In genomic region chr19:53904833-53905480, GRCm38 (mm10) we compare ENCODE assay signal across 8 mouse cellular contexts. TPM values are rescaled to one million over a fixed set of nuclear protein-coding genes. Genes with fewer than 3 reads are reported as not detected.
DNase-seq lines count a peak whose midpoint lies in the region; ATAC-seq and TF ChIP-seq lines count a peak whose summit lies in the region.

No protein-coding gene starts in this region.

- no peak overlapping the region for H3K27ac ChIP-seq in liver, adult 2 months (replicated peaks; ENCODE audit: insufficient read depth, low read depth, low read length)
- no peak overlapping the region for H3K27ac ChIP-seq in forebrain, embryonic 10.5 days
- no peak overlapping the region for H3K27ac ChIP-seq in limb, embryonic 12.5 days
- no peak overlapping the region for H3K27ac ChIP-seq in neural tube, embryonic 13.5 days (replicated peaks)

- H3K9ac ChIP-seq in liver, adult 2 months (ENCODE audit: low read depth, low read length), result 0 out of 2 replicates have a peak overlapping the region, but pooled peaks have one; percentile 52
- no peak overlapping the region for H3K9ac ChIP-seq in limb, embryonic 12.5 days (replicated peaks)
- peak overlapping the region; percentile 96 for H3K9ac ChIP-seq in neural tube, embryonic 13.5 days

- peaks cover 17% of the 10 kb centered on the region for H3K4me1 ChIP-seq in liver, adult 2 months (ENCODE audit: control insufficient read depth, insufficient read depth, low read length)
- peaks cover 30% of the 10 kb centered on the region for H3K4me1 ChIP-seq in forebrain, embryonic 10.5 days
- peaks cover 33% of the 10 kb centered on the region for H3K4me1 ChIP-seq in limb, embryonic 12.5 days (replicated peaks)
- H3K4me1 ChIP-seq in neural tube, embryonic 13.5 days (replicated peaks), result peaks cover 32% of the 10 kb centered on the region

- no peak for TF ChIP-seq CTCF in liver, adult 2 months (IDR thresholded peaks at IDR 0.05; ENCODE audit: low read depth, low read length)

- peaks cover 22% of the 10 kb centered on the region for H3K79me2 ChIP-seq in liver, adult 2 months (ENCODE audit: control insufficient read depth, insufficient read depth, low read length)

- 0 out of 2 replicates have a peak overlapping the region, but pooled peaks have one; percentile 22 for H3K4me3 ChIP-seq in liver, adult 2 months (ENCODE audit: insufficient read depth, low read depth, low read length)
- peak overlapping the region; percentile 95 for H3K4me3 ChIP-seq in forebrain, embryonic 10.5 days
- H3K4me3 ChIP-seq in limb, embryonic 12.5 days (replicated peaks), result peak overlapping the region; percentile 98
- peak overlapping the region; percentile 98 for H3K4me3 ChIP-seq in neural tube, embryonic 13.5 days

- no peak for ATAC-seq in limb, embryonic 12.5 days (ENCODE audit: insufficient number of reproducible peaks, insufficient read depth, low FRiP score, low TSS enrichment, low read depth)
- ATAC-seq in neural tube, embryonic 13.5 days (ENCODE audit: low read depth), result no peak

- no peaks in the 10 kb centered on the region for H3K9me3 ChIP-seq in forebrain, embryonic 10.5 days
- no peaks in the 10 kb centered on the region for H3K9me3 ChIP-seq in limb, embryonic 12.5 days
- no peaks in the 10 kb centered on the region for H3K9me3 ChIP-seq in neural tube, embryonic 13.5 days

- H3K4me2 ChIP-seq in limb, embryonic 12.5 days, result peak overlapping the region; percentile 62
- H3K4me2 ChIP-seq in neural tube, embryonic 13.5 days, result peak overlapping the region; percentile 73

- TF ChIP-seq POLR2A in liver, adult 2 months (IDR thresholded peaks at IDR 0.05; ENCODE audit: extremely low read depth, insufficient read depth, low read length), result no peak

- WGBS in liver, adult 2 months, result 14% methylated on average over 7 of the region's 7 CpGs
- 80% methylated on average over 7 of the region's 7 CpGs for WGBS in forebrain, embryonic 10.5 days
- WGBS in limb, embryonic 12.5 days, result 79% methylated on average over 7 of the region's 7 CpGs
- 73% methylated on average over 7 of the region's 7 CpGs for WGBS in neural tube, embryonic 13.5 days

- peaks cover 12% of the 10 kb centered on the region for H3K36me3 ChIP-seq in liver, adult 2 months (ENCODE audit: control insufficient read depth, insufficient read depth, low read length)
- H3K36me3 ChIP-seq in forebrain, embryonic 10.5 days (replicated peaks), result peaks cover 13% of the 10 kb centered on the region
- peaks cover 14% of the 10 kb centered on the region for H3K36me3 ChIP-seq in limb, embryonic 12.5 days
- H3K36me3 ChIP-seq in neural tube, embryonic 13.5 days, result peaks cover 15% of the 10 kb centered on the region

- peak; percentile 31 for DNase-seq in liver, adult 2 months (ENCODE audit: extremely low read depth, low read depth, low spot score)
- DNase-seq in liver, result no peak
- DNase-seq in forebrain, embryonic 10.5 days (ENCODE audit: extremely low spot score, low spot score), result no peak
- DNase-seq in urinary bladder, postnatal 4 days (ENCODE audit: low spot score in 2 of 2), result no peak
- no peak for DNase-seq in left cerebral cortex, adult 8-10 months (ENCODE audit: low spot score in 2 of 2)
- no peak for DNase-seq in adrenal gland, postnatal 25 days

- no peaks in the 10 kb centered on the region for H3K27me3 ChIP-seq in liver, adult 2 months (ENCODE audit: control insufficient read depth, insufficient read depth, low read length)
- H3K27me3 ChIP-seq in forebrain, embryonic 10.5 days (ENCODE audit: poor library complexity, severe bottlenecking), result no peaks in the 10 kb centered on the region
- H3K27me3 ChIP-seq in limb, embryonic 12.5 days, result no peaks in the 10 kb centered on the region
- no peaks in the 10 kb centered on the region for H3K27me3 ChIP-seq in neural tube, embryonic 13.5 days

RNA-seq across cellular contexts. Expression of gene Pdcd4, which starts 12.9 kb away (rescaled TPM):
- total RNA-seq in liver, adult 2 months (2014; rRNA removed), result 89.5 and 92.5 TPM in 2 replicates
- polyA plus RNA-seq in liver, adult 2 months (2012; rRNA removed), result 16.4 and 17.8 TPM in 2 replicates
- polyA plus RNA-seq in forebrain, embryonic 10.5 days (2016; fragmentation: Nextera tagmentation; extraction: Ambion mirVana), result 46.7 and 47.0 TPM in 2 replicates
- polyA plus RNA-seq in limb, embryonic 12.5 days (2016; fragmentation: Nextera tagmentation; extraction: Ambion mirVana), result 106 and 107 TPM in 2 replicates
- 80.5 and 82.1 TPM in 2 replicates for polyA plus RNA-seq in neural tube, embryonic 13.5 days (2015; fragmentation: Nextera tagmentation; extraction: Ambion mirVana)
- total RNA-seq in left cerebral cortex, adult 8-10 months (2022), result 100 to 1,000 TPM in 2 of 4 experiments, 10 to 100 TPM in 2; 95.8 to 102 (median 98.8) TPM
- 112 and 144 TPM in 2 replicates for total RNA-seq in adrenal gland, postnatal 25 days (2021)

RNA-seq across cellular contexts. Expression of gene Shoc2, which starts 39.1 kb away (rescaled TPM):
- 21.8 and 24.1 TPM in 2 replicates for total RNA-seq in liver, adult 2 months (2014; rRNA removed)
- polyA plus RNA-seq in liver, adult 2 months (2012; rRNA removed), result 8.5 and 9.7 TPM in 2 replicates
- 59.6 and 71.0 TPM in 2 replicates for polyA plus RNA-seq in forebrain, embryonic 10.5 days (2016; fragmentation: Nextera tagmentation; extraction: Ambion mirVana)
- 41.7 and 46.8 TPM in 2 replicates for polyA plus RNA-seq in limb, embryonic 12.5 days (2016; fragmentation: Nextera tagmentation; extraction: Ambion mirVana)
- 71.5 and 72.9 TPM in 2 replicates for polyA plus RNA-seq in neural tube, embryonic 13.5 days (2015; fragmentation: Nextera tagmentation; extraction: Ambion mirVana)
- total RNA-seq in left cerebral cortex, adult 8-10 months (2022), result 10 to 100 TPM; 54.0 to 59.6 (median 58.1) TPM
- total RNA-seq in adrenal gland, postnatal 25 days (2021), result 48.5 and 53.0 TPM in 2 replicates

RNA-seq across cellular contexts. Expression of gene Bbip1, which starts 39.5 kb away (rescaled TPM):
- 18.7 and 19.7 TPM in 2 replicates for total RNA-seq in liver, adult 2 months (2014; rRNA removed)
- polyA plus RNA-seq in liver, adult 2 months (2012; rRNA removed), result 3.0 and 3.8 TPM in 2 replicates
- polyA plus RNA-seq in forebrain, embryonic 10.5 days (2016; fragmentation: Nextera tagmentation; extraction: Ambion mirVana), result 104 and 105 TPM in 2 replicates
- polyA plus RNA-seq in limb, embryonic 12.5 days (2016; fragmentation: Nextera tagmentation; extraction: Ambion mirVana), result 89.6 and 93.3 TPM in 2 replicates
- 143 and 148 TPM in 2 replicates for polyA plus RNA-seq in neural tube, embryonic 13.5 days (2015; fragmentation: Nextera tagmentation; extraction: Ambion mirVana)
- 10 to 100 TPM; 39.9 to 52.1 (median 45.4) TPM for total RNA-seq in left cerebral cortex, adult 8-10 months (2022)
- total RNA-seq in adrenal gland, postnatal 25 days (2021), result 29.3 and 30.2 TPM in 2 replicates

Comparison
In these comparisons a context has a peak if more than half of its experiments do, and no peak if none do; other contexts are left out.
1. H3K4me3 ChIP-seq: peak in every context shown above with its lines; median percentile 98 in limb, embryonic 12.5 days; 98 in neural tube, embryonic 13.5 days; 95 in forebrain, embryonic 10.5 days; 22 in liver, adult 2 months.
2. RNA of gene Bbip1, which starts 39.5 kb away (polyA plus RNA-seq): 143 to 148 TPM in neural tube, embryonic 13.5 days, 104 to 105 TPM in forebrain, embryonic 10.5 days and 89.6 to 93.3 TPM in limb, embryonic 12.5 days; 3.0 to 3.8 TPM in liver, adult 2 months; every median in the first group is over 10 times any median in the second.